Mouse (Mus musculus): ENCODE data around the gene Fga. TPM values are rescaled to one million over a fixed set of nuclear protein-coding genes. Genes with fewer than 3 reads are reported as not detected.

The Fga gene
- polyA plus RNA-seq, 1 experiment from 2014 or later: 921 TPM

DNA sequence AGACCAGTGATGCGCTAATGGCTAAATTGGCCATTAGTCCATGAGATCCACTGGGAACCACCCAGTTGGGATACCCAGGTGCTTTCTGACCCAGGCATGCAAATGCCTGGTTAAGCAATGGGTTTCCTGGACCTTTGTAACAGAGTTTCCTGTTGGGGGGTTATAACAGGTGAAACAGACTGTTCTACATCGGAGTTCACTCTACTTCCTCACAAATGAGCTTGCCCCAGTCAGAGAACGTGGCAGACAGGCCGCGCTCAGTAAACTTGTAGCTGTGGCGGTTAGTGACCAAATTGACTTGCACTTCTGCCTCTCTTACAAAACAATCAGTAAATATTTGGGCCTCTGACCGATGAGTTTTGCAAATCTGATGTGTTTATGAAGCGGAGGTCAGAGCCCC is 22.8 kb upstream of the Fga start:
- Histone ChIP-seq H3K36me3 (replicated peaks) (no peaks in the 10 kb centered on the region), H3K4me3 (replicated peaks) (no peak overlapping the region), H3K27ac (replicated peaks) (peak overlapping the region; percentile 53), H3K9ac (no peak overlapping the region), H3K4me2 (no peak overlapping the region), H3K9me3 (replicated peaks) (no peaks in the 10 kb centered on the region), H3K4me1 (replicated peaks) (0 out of 2 replicates have a peak, but pooled peaks cover 2% of the 10 kb centered on the region), H3K27me3 (no peaks in the 10 kb centered on the region)
- WGBS (ENCODE audit: insufficient replicate concordance): 59% methylated on average over 8 of the region's 8 CpGs
- peak; percentile 32; the same call in 1 of the 2 replicates for ATAC-seq (ENCODE audit: insufficient read depth)

DNA sequence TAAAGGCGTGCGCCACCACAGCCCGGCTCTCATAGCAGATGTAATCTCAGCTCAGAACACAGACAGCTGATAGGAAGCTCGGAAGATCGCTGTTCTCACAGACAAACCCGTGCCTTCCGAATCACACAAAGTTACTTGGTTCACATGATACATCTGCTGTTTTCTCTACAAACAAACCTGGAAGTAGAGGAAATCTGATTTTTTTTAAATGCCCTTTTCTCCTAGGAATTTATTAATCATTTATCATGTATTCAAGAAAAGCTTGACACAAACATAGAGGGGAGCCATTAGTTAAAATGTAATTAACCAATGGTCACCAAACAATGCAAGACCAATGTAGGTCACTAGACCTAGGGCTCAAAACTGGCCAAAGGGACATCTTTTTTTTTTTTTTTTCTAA is 21.1 kb upstream of the Fga start:
- no peaks in the 10 kb centered on the region for H3K9me3 ChIP-seq (replicated peaks)
- 68% methylated on average over 7 of the region's 7 CpGs for WGBS (ENCODE audit: insufficient replicate concordance)
- H3K27ac ChIP-seq (replicated peaks): no peak overlapping the region
- H3K9ac ChIP-seq: no peak overlapping the region
- no peaks in the 10 kb centered on the region for H3K27me3 ChIP-seq
- H3K4me2 ChIP-seq: no peak overlapping the region
- H3K4me3 ChIP-seq (replicated peaks): no peak overlapping the region
- no peak for ATAC-seq (ENCODE audit: insufficient read depth)
- H3K4me1 ChIP-seq (replicated peaks): 0 out of 2 replicates have a peak, but pooled peaks cover 2% of the 10 kb centered on the region
- no peaks in the 10 kb centered on the region for H3K36me3 ChIP-seq (replicated peaks)

- Histone ChIP-seq H3K4me2 (peak within 1 kb of the TSS; percentile 21; the same call in 1 of the 2 replicates), H3K27ac (replicated peaks) (peak within 1 kb of the TSS; percentile 72), H3K4me3 (replicated peaks) (peak within 1 kb of the TSS; percentile 32), H3K4me1 (replicated peaks) (no peaks in the 10 kb centered on the region), H3K27me3 (no peaks in the 10 kb centered on the region), H3K9ac (peak within 1 kb of the TSS; percentile 6; the same call in 1 of the 2 replicates), H3K36me3 (replicated peaks) (no peaks in the 10 kb centered on the region), H3K9me3 (replicated peaks) (no peaks in the 10 kb centered on the region)
- peak; percentile 74 for ATAC-seq (ENCODE audit: insufficient read depth)
- 27% methylated on average over 7 of the region's 7 CpGs for WGBS (ENCODE audit: insufficient replicate concordance)
Observed at GRCm38 (mm10) chr3:83007557-83007956, 18.3 kb upstream of the Fga start, which contains the start of gene Fgg. TSS of gene Fgg (plus strand) at chr3:83007724.

DNA sequence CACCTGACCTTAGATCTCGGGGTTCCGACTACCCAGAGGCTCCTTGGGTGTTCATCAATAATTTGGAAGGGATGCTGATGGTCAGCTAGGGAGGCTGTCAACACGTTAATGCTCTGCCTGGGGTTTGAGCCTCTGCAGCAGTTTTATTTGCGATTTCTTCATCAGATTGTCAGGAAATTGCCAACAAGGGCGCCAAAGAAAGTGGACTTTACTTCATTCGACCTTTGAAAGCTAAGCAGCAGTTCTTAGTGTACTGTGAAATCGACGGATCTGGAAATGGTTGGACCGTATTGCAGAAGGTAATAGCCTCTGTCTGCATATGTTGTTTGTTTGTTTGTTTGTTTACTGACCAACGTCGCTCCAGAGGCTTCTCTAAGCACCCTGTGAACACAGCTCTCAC is 15.6 kb upstream of the Fga start:
- H3K4me3 ChIP-seq (replicated peaks): peak overlapping the region; percentile 32

GRCm38 (mm10) chr3:83011136-83011535 is 14.7 kb upstream of the Fga start:
- Histone ChIP-seq H3K27ac (replicated peaks) (no peak overlapping the region), H3K36me3 (replicated peaks) (no peaks in the 10 kb centered on the region)
- no peak for ATAC-seq (ENCODE audit: insufficient read depth)

More for the DNA sequence above, 15.6 kb upstream of the Fga start:
- Histone ChIP-seq H3K27me3 (no peaks in the 10 kb centered on the region), H3K36me3 (replicated peaks) (no peaks in the 10 kb centered on the region), H3K9ac (no peak overlapping the region), H3K4me2 (peak overlapping the region; percentile 42), H3K9me3 (replicated peaks) (no peaks in the 10 kb centered on the region), H3K27ac (replicated peaks) (no peak overlapping the region), H3K4me1 (replicated peaks) (no peaks in the 10 kb centered on the region)
- WGBS (ENCODE audit: insufficient replicate concordance): 42% methylated on average over 11 of the region's 11 CpGs
- ATAC-seq (ENCODE audit: insufficient read depth): no peak

DNA sequence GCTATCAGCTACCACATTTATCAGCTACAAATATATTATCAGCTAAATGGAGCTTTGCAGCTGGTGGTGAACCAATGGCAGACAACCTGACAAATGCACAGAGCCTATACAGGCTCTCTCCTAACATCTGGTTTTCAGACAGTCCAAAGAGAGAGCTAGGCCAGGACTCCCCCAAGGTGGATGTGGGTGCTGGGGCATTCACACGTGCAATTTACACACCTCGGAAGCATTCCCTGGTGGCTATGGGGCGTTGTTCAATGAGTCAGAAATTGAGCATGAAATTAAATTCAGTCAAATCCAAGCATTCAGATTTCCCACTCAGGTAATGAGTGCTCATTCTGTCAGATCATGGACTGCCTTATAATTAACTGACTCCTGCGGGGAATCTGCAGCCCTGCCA is 14.3 kb upstream of the Fga start:
- Histone ChIP-seq H3K27ac (replicated peaks) (no peak overlapping the region), H3K9me3 (replicated peaks) (no peaks in the 10 kb centered on the region), H3K4me2 (peak overlapping the region; percentile 42), H3K27me3 (no peaks in the 10 kb centered on the region), H3K9ac (no peak overlapping the region), H3K4me1 (replicated peaks) (no peaks in the 10 kb centered on the region), H3K4me3 (replicated peaks) (0 out of 2 replicates have a peak overlapping the region, but pooled peaks have one; percentile 5), H3K36me3 (replicated peaks) (no peaks in the 10 kb centered on the region)
- 55% methylated on average over 4 of the region's 4 CpGs for WGBS (ENCODE audit: insufficient replicate concordance)
- ATAC-seq (ENCODE audit: insufficient read depth): no peak

More at GRCm38 (mm10) chr3:83011136-83011535, 14.7 kb upstream of the Fga start:
- Histone ChIP-seq H3K9ac (no peak overlapping the region), H3K9me3 (replicated peaks) (no peaks in the 10 kb centered on the region), H3K27me3 (no peaks in the 10 kb centered on the region), H3K4me2 (peak overlapping the region; percentile 42), H3K4me3 (replicated peaks) (0 out of 2 replicates have a peak overlapping the region, but pooled peaks have one; percentile 5), H3K4me1 (replicated peaks) (no peaks in the 10 kb centered on the region)
- WGBS (ENCODE audit: insufficient replicate concordance): 52% methylated on average over 4 of the region's 4 CpGs

DNA sequence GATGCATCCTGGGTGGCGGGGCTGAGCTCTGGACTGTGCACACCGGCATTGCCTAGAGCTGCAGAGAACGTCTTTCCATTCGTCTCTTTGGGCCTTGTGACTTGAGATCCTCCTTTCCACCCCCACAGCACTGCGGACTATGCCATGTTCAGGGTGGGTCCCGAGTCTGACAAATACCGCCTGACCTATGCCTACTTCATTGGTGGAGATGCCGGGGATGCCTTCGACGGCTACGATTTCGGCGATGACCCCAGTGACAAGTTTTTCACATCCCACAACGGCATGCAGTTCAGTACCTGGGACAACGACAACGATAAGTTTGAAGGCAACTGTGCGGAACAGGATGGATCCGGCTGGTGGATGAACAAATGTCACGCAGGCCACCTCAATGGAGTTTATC is 13.2 kb upstream of the Fga start:
- 78% methylated on average over 19 of the region's 19 CpGs for WGBS (ENCODE audit: insufficient replicate concordance)
- no peak overlapping the region for H3K27ac ChIP-seq (replicated peaks)

GRCm38 (mm10) chr3:83013951-83014350 is 11.9 kb upstream of the Fga start:
- no peaks in the 10 kb centered on the region for H3K27me3 ChIP-seq
- no peaks in the 10 kb centered on the region for H3K9me3 ChIP-seq (replicated peaks)
- H3K27ac ChIP-seq (replicated peaks): no peak overlapping the region
- H3K9ac ChIP-seq: no peak overlapping the region
- H3K4me1 ChIP-seq (replicated peaks): no peaks in the 10 kb centered on the region
- ATAC-seq (ENCODE audit: insufficient read depth): no peak
- H3K4me3 ChIP-seq (replicated peaks): no peak overlapping the region
- WGBS (ENCODE audit: insufficient replicate concordance): 70% methylated on average over 10 of the region's 10 CpGs
- no peaks in the 10 kb centered on the region for H3K36me3 ChIP-seq (replicated peaks)
- H3K4me2 ChIP-seq: no peak overlapping the region

More for the DNA sequence above, 13.2 kb upstream of the Fga start:
- Histone ChIP-seq H3K4me1 (replicated peaks) (no peaks in the 10 kb centered on the region), H3K36me3 (replicated peaks) (no peaks in the 10 kb centered on the region), H3K27me3 (no peaks in the 10 kb centered on the region), H3K4me2 (peak overlapping the region; percentile 42), H3K9ac (no peak overlapping the region), H3K9me3 (replicated peaks) (no peaks in the 10 kb centered on the region), H3K4me3 (replicated peaks) (no peak overlapping the region)
- ATAC-seq (ENCODE audit: insufficient read depth): no peak

DNA sequence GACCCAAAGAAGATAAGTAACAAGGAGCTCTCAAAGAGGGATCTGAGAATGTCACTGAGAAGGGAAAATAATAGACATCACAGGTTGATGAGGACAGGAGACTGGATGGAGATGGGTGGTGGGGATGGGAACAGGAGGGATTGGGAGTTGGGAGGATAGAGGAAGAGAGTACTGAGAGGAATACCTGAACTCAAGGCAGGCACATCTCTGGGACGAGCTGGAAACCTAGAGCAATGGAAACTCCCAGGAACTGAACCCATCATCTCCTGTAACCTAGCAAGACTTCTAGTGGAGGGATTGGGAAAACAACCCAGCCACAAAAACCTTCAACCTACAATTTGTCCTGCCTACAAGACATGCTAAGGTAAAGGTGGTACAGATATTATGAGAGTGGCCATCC is 9.6 kb upstream of the Fga start:
- H3K4me2 ChIP-seq: no peak overlapping the region
- ATAC-seq (ENCODE audit: insufficient read depth): no peak
- no peaks in the 10 kb centered on the region for H3K9me3 ChIP-seq (replicated peaks)
- H3K4me1 ChIP-seq (replicated peaks): no peaks in the 10 kb centered on the region
- H3K27ac ChIP-seq (replicated peaks): no peak overlapping the region
- H3K27me3 ChIP-seq: no peaks in the 10 kb centered on the region
- H3K4me3 ChIP-seq (replicated peaks): no peak overlapping the region
- WGBS (ENCODE audit: insufficient replicate concordance): 52% methylated on average over 1 of the region's 1 CpGs
- H3K9ac ChIP-seq: no peak overlapping the region
- H3K36me3 ChIP-seq (replicated peaks): no peaks in the 10 kb centered on the region

DNA sequence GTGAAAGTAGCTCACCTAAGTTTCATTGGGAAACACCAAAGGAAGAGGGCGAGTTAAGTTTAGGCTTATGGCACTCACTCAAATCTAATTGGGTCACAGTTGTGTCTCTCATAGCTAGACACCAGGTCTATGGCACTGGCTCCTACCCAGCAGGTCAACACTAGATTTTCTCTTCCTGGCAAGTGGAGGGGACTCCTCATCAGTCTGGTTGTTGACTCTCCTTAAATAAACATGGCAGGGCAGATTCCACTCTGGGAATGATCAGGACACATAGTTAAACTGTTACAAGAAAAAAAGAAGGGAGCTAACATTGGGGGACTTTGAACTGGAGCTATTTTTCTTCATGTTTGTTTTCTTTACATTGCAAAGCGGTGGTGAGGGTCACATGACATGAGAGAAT is 5.5 kb upstream of the Fga start:
- Histone ChIP-seq H3K4me3 (replicated peaks) (no peak overlapping the region), H3K27ac (replicated peaks) (peak overlapping the region; percentile 68), H3K9me3 (replicated peaks) (no peaks in the 10 kb centered on the region), H3K36me3 (replicated peaks) (no peaks in the 10 kb centered on the region), H3K9ac (no peak overlapping the region), H3K4me2 (0 out of 2 replicates have a peak overlapping the region, but pooled peaks have one; percentile 13), H3K27me3 (no peaks in the 10 kb centered on the region), H3K4me1 (replicated peaks) (0 out of 2 replicates have a peak, but pooled peaks cover 3% of the 10 kb centered on the region)
- ATAC-seq (ENCODE audit: insufficient read depth): peak; percentile 86
- WGBS (ENCODE audit: insufficient replicate concordance): 46% methylated on average over 2 of the region's 2 CpGs

DNA sequence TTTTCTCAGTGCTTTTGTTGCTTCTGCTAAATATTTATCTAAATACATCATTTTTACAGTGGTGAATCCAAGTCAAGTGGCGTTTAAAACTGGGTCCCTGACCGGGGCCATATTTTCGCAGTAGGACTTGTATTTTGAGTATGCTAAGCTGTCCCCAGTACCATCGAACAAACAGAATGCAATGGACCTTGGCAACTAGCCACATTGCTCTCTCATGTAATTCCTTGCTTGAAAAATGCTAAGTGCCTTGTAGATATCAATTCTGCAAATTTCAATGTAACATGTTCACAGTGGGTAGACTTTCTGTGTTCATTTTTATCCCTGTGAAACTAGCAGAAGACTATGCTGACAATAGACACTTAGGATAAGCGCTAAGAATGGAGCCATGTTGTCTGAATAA is 4.7 kb upstream of the Fga start:
- Histone ChIP-seq H3K4me1 (replicated peaks) (0 out of 2 replicates have a peak, but pooled peaks cover 3% of the 10 kb centered on the region), H3K27me3 (no peaks in the 10 kb centered on the region), H3K4me2 (no peak overlapping the region), H3K27ac (replicated peaks) (0 out of 2 replicates have a peak overlapping the region, but pooled peaks have one; percentile 29), H3K4me3 (replicated peaks) (no peak overlapping the region), H3K9me3 (replicated peaks) (no peaks in the 10 kb centered on the region), H3K36me3 (replicated peaks) (no peaks in the 10 kb centered on the region), H3K9ac (no peak overlapping the region)
- ATAC-seq (ENCODE audit: insufficient read depth): no peak
- WGBS (ENCODE audit: insufficient replicate concordance): 66% methylated on average over 5 of the region's 5 CpGs

DNA sequence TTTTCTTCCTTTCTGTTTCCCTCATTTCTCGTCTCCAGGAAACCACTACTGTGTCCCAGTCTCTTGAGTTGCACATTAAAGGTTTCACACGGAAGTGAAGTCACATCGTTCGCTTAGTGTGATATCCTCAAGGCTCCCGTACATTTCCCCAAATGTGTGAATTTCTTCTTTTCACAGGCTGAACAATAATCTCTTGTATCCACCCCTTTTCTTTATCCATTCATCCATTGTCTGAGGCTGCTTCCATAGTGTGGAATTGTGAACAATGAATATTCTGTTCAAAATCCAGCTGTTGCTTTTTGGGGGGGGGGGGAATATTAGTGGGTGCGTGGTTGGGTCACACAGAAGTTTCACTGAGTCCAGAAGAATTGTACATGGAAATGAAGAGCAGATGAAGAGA is 840 bp upstream of the Fga start:
- 69% methylated on average over 6 of the region's 6 CpGs for WGBS (ENCODE audit: insufficient replicate concordance)
- ATAC-seq (ENCODE audit: insufficient read depth): no peak
- no peaks in the 10 kb centered on the region for H3K27me3 ChIP-seq
- H3K9ac ChIP-seq: no peak overlapping the region
- H3K4me1 ChIP-seq (replicated peaks): 0 out of 2 replicates have a peak, but pooled peaks cover 3% of the 10 kb centered on the region
- no peak overlapping the region for H3K4me3 ChIP-seq (replicated peaks)
- peak overlapping the region; percentile 56 for H3K27ac ChIP-seq (replicated peaks)
- H3K9me3 ChIP-seq (replicated peaks): no peaks in the 10 kb centered on the region
- H3K4me2 ChIP-seq: no peak overlapping the region
- no peaks in the 10 kb centered on the region for H3K36me3 ChIP-seq (replicated peaks)

All from liver, embryonic 15.5 days (tissue).